Mouse (Mus musculus) spleen, postnatal 10 days (tissue): Measurements from ENCODE around the gene Galk1.

Experiments
- DNase-seq, 2 experiments: peaks; one replicate each; pipeline ENCODE4 v3.0.0; 2021 to 2022; ENCODE audit warnings: low spot score in 2 of 2

The Galk1 gene

GRCm38 (mm10) chr11:116011529-116012261, 824 bp downstream of the Galk1 start:
- no peak for DNase-seq

- no peak for DNase-seq
Measured at GRCm38 (mm10) chr11:116010948-116011347, 1.6 kb downstream of the Galk1 start.

- no peak for DNase-seq
Measured at GRCm38 (mm10) chr11:116010146-116010545, 2.4 kb downstream of the Galk1 start.

- no peak for DNase-seq
Measured at GRCm38 (mm10) chr11:116009661-116010060, 2.9 kb downstream of the Galk1 start.

GRCm38 (mm10) chr11:116008832-116009375, 3.6 kb downstream of the Galk1 start:
- DNase-seq: no peak

GRCm38 (mm10) chr11:116008411-116008810, 4.1 kb downstream of the Galk1 start:
- DNase-seq: no peak

GRCm38 (mm10) chr11:116007095-116007850, 5.2 kb downstream of the Galk1 start:
- no peak for DNase-seq

- no peak for DNase-seq
Measured at GRCm38 (mm10) chr11:116005701-116006419, 6.7 kb downstream of the Galk1 start.

- DNase-seq: peak; percentile 36 to 78
Measured at GRCm38 (mm10) chr11:116004840-116005700, 7.4 kb downstream of the Galk1 start.

- no peak for DNase-seq
Measured at GRCm38 (mm10) chr11:116004186-116004823, 8.2 kb downstream of the Galk1 start.

GRCm38 (mm10) chr11:116002894-116003293, 9.6 kb downstream of the Galk1 start:
- DNase-seq: no peak

- no peak for DNase-seq
Measured at GRCm38 (mm10) chr11:116001725-116002124, 10.8 kb downstream of the Galk1 start.

GRCm38 (mm10) chr11:116000607-116001006, 11.9 kb downstream of the Galk1 start:
- no peak for DNase-seq

- DNase-seq: peak; percentile 63 to 87
Measured at GRCm38 (mm10) chr11:115999538-116000143, 12.9 kb downstream of the Galk1 start.

GRCm38 (mm10) chr11:115999027-115999426, 13.5 kb downstream of the Galk1 start:
- DNase-seq: no peak

GRCm38 (mm10) chr11:115997662-115998061, 14.9 kb downstream of the Galk1 start:
- DNase-seq: no peak

GRCm38 (mm10) chr11:115997047-115997446, 15.5 kb downstream of the Galk1 start:
- DNase-seq: no peak

- no peak for DNase-seq
Measured at GRCm38 (mm10) chr11:115995256-115995655, 17.3 kb downstream of the Galk1 start.

GRCm38 (mm10) chr11:115992098-115992497, 20.4 kb downstream of the Galk1 start:
- no peak for DNase-seq

- DNase-seq: no peak
Measured at GRCm38 (mm10) chr11:115989686-115990085, 22.8 kb downstream of the Galk1 start.
